Mouse (Mus musculus) intestine, embryonic 15.5 days (tissue): ENCODE data around the gene Sgms1. TPM values are rescaled to one million over a fixed set of nuclear protein-coding genes. Genes with fewer than 3 reads are reported as not detected.

Experiments
- polyA plus RNA-seq: library from polyadenylated mRNA; unstranded; fragments of >200 nt; fragmentation: Nextera tagmentation; extraction: Ambion mirVana; gene quantifications from 2 replicates; pipeline ENCODE4 v1.2.1, GENCODE M21; 2015

Sgms1 gene
- polyA plus RNA-seq, 1 experiment from 2014 or later, result 35.3 TPM

Other genes starting within 250 kb of the Sgms1 start
- gene Rpl9-ps6, start 76.9 kb upstream of the Sgms1 start, polyA plus RNA-seq, result 144 and 146 TPM in 2 replicates
- 58.0 and 66.9 TPM in 2 replicates for gene Minpp1, start 96.1 kb upstream of the Sgms1 start, polyA plus RNA-seq
- 7.7 and 8.4 TPM in 2 replicates for gene Papss2, start 206.1 kb upstream of the Sgms1 start, polyA plus RNA-seq